Mouse (Mus musculus): ENCODE data around the gene Vpreb1. TPM values are rescaled to one million over a fixed set of nuclear protein-coding genes. Genes with fewer than 3 reads are reported as not detected.

The Vpreb1 gene
- polyA plus RNA-seq (2012; ENCODE audit: low replicate concordance) = not detected in 2 replicates

GRCm38 (mm10) chr16:16870617-16871331 lies at the start of gene Vpreb1, which contains the start of gene Top3b:
Vpreb1 (minus strand) TSS chr16:16870843.
Top3b (plus strand) TSS chr16:16870736.

GRCm38 (mm10) chr16:16896382-16897055 lies 25.9 kb upstream of the Vpreb1 start, which contains the start of gene Ppm1f:
Ppm1f (plus strand) TSS chr16:16896469.

DNA sequence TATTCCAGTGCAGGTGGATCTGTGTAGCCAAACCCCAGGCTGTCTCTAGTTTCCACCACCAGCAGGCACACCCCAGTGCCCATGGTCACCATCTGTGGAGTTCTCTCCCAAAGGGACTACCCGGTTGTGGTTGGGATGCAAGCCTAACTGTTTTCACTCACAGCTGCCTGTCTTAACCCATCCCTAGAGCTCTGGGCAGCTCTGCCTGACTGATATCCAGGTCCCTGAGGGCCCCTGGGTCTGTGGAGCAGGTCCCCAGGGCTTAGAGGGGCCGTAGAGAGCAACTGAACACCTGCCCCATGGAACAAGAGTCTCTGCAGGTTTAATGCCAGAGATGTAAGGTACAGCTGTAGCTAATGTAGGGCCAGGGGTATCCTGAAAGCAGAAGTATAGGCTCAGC lies 6.7 kb downstream of the Vpreb1 start, which contains the start of gene Igll1:
Igll1 (minus strand) TSS at position 8 of the 400 bp plus-strand sequence.

DNA sequence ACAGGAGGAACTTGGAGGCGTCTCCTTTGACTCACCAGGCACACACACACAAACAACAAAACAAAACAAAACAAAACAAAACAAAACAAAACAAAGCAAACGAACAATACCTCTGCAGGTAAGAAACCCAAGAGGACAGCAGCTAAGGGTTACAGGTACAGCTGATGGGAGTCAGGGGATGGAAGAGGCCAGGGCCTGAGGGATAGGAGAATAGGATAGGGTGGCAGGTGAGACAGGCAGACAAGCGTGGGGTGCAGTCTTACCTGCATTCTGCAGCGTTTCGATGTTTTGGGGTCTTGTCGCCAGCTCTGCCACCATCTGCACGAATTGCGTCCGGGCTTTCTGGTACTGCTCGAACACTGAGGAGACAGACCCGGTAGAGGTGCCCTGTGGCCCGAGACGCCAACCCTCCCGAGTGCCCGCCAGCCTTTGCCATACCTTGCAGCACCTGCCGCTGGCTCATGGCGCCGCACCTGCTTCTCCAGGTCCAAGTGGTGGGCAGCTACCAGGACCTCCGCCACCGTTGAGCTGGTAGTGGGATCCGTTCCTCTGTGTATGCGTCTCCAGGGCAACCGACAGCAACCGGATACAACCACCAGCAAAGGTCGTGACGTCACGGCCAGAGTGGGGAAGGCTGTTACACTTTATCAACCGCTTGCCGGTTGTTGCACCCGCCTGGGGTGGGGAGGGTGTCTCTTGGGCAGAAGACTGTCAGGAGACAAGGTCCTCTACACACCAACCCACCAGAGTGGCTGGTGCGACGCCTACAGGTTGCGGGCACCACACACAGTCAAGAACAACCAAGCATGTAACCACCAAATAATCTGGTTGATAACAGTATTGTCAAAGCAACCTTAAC lies 41.7 kb downstream of the Vpreb1 start, which contains the start of gene Spag6l:
Spag6l (minus strand) TSS at position 700 of the 859 bp plus-strand sequence.

Other genes with a start within 250 kb of the Vpreb1 start
- not detected in 2 replicates for gene Olfr19, start 194.4 kb downstream of the Vpreb1 start, polyA plus RNA-seq (2012; ENCODE audit: low replicate concordance)
- not detected in 2 replicates for gene Spag6l, start 41.4 kb downstream of the Vpreb1 start, polyA plus RNA-seq (2012; ENCODE audit: low replicate concordance)
- 0.36 TPM in 1 of 2 replicates, not detected in the other for gene Igll1, start 6.9 kb downstream of the Vpreb1 start, polyA plus RNA-seq (2012; ENCODE audit: low replicate concordance)
- 20.5 and 38.6 TPM in 2 replicates for gene Top3b, start 107 bp downstream of the Vpreb1 start, polyA plus RNA-seq (2012; ENCODE audit: low replicate concordance)
- 1.7 and 6.7 TPM in 2 replicates for gene Ppm1f, start 25.6 kb upstream of the Vpreb1 start, polyA plus RNA-seq (2012; ENCODE audit: low replicate concordance)
- 38.0 and 46.6 TPM in 2 replicates for gene Mapk1, start 112.5 kb upstream of the Vpreb1 start, polyA plus RNA-seq (2012; ENCODE audit: low replicate concordance)
- gene Ypel1, start 198.9 kb upstream of the Vpreb1 start, polyA plus RNA-seq (2012; ENCODE audit: low replicate concordance) = not detected in 2 replicates
- gene Ppil2, start 240.4 kb upstream of the Vpreb1 start, polyA plus RNA-seq (2012; ENCODE audit: low replicate concordance) = 51.0 and 90.8 TPM in 2 replicates